Mouse (Mus musculus) ES-Bruce4 (cell line): ENCODE measurements around the gene Lgi2. TPM values are rescaled to one million over a fixed set of nuclear protein-coding genes. Genes with fewer than 3 reads are reported as not detected.

ENCODE experiments used
- H3K27ac ChIP-seq: 2 replicates; pipeline ENCODE4 v1.5.1; 2012; ENCODE audit warnings: low read length, inconsistent platforms; ENCODE audit not compliant: insufficient read depth
- H3K27me3 ChIP-seq: 2 replicates; pipeline ENCODE4 v1.6.1; 2012; ENCODE audit warnings: mild to moderate bottlenecking, low read length, inconsistent platforms; ENCODE audit not compliant: control insufficient read depth, poor library complexity, insufficient read depth, severe bottlenecking
- H3K36me3 ChIP-seq: 2 replicates; pipeline ENCODE4 v1.6.1; 2012; ENCODE audit warnings: inconsistent platforms, mild to moderate bottlenecking, low read length, moderate library complexity; ENCODE audit not compliant: control insufficient read depth, poor library complexity, insufficient read depth, severe bottlenecking
- H3K4me1 ChIP-seq: one replicate; pipeline ENCODE4 v1.8.1; 2011; ENCODE audit warnings: low read length; ENCODE audit not compliant: control insufficient read depth, insufficient read depth
- H3K4me3 ChIP-seq: 2 replicates; pipeline ENCODE4 v1.5.1; 2011; ENCODE audit warnings: low read depth, mild to moderate bottlenecking, low read length
- H3K9ac ChIP-seq: 2 replicates; pipeline ENCODE4 v1.6.1; 2012; ENCODE audit warnings: low read depth, mild to moderate bottlenecking, inconsistent platforms; ENCODE audit not compliant: poor library complexity, severe bottlenecking
- H3K9me3 ChIP-seq: replicated peaks from 2 replicates; pipeline ENCODE4 v1.6.1; 2012; ENCODE audit warnings: mild to moderate bottlenecking, low read length, inconsistent platforms; ENCODE audit not compliant: control insufficient read depth, poor library complexity, insufficient read depth, severe bottlenecking
- CTCF ChIP-seq: IDR thresholded peaks from one replicate; pipeline ENCODE4 v1.8.1; 2011; ENCODE audit warnings: low read depth, low read length
- EP300 ChIP-seq: IDR thresholded peaks from 2 replicates; pipeline ENCODE4 v1.6.1; 2011; ENCODE audit warnings: low read depth, low read length; ENCODE audit not compliant: insufficient read depth
- POLR2A ChIP-seq: IDR thresholded peaks from one replicate; pipeline ENCODE4 v1.8.1; 2011; ENCODE audit warnings: low read length; ENCODE audit not compliant: insufficient read depth
- polyA plus RNA-seq: library from polyadenylated mRNA; stranded (reverse); fragments of >200 nt; gene quantifications from 2 replicates; pipeline ENCODE4 v1.2.4, GENCODE M21; 2011; ENCODE audit warnings: low read depth; ENCODE audit not compliant: missing spikeins, insufficient read depth, insufficient read length

Lgi2 gene
- 2.1 and 2.6 TPM in 2 replicates for polyA plus RNA-seq

GRCm38 (mm10) chr5:52565813-52566531, at the start of gene Lgi2:
Gene Lgi2, minus strand, starts transcription at chr5:52566462.
- Histone ChIP-seq H3K9me3 (peaks cover 6% of the 10 kb centered on the region; the same call in 1 of the 2 replicates), H3K36me3 (no peaks in the 10 kb centered on the region), H3K9ac (peak within 1 kb of the TSS; percentile 88), H3K27me3 (peaks cover 5% of the 10 kb centered on the region; the same call in 1 of the 2 replicates), H3K4me3 (peak within 1 kb of the TSS; percentile 72), H3K27ac (no peak within 1 kb of the TSS), H3K4me1 (no peaks in the 10 kb centered on the region)
- TF ChIP-seq CTCF (no peak), POLR2A (no peak), EP300 (no peak)

GRCm38 (mm10) chr5:52615421-52615820, 49.2 kb upstream of the Lgi2 start:
- Histone ChIP-seq H3K36me3 (no peaks in the 10 kb centered on the region), H3K27ac (no peak overlapping the region), H3K4me1 (no peaks in the 10 kb centered on the region), H3K9me3 (no peaks in the 10 kb centered on the region), H3K9ac (no peak overlapping the region), H3K27me3 (no peaks in the 10 kb centered on the region), H3K4me3 (no peak overlapping the region)
- TF ChIP-seq POLR2A, result no peak
- no peak for TF ChIP-seq EP300
- no peak for TF ChIP-seq CTCF

GRCm38 (mm10) chr5:52614686-52615085, 48.4 kb upstream of the Lgi2 start:
- Histone ChIP-seq H3K9me3 (no peaks in the 10 kb centered on the region), H3K9ac (no peak overlapping the region), H3K36me3 (no peaks in the 10 kb centered on the region), H3K27ac (no peak overlapping the region), H3K4me3 (no peak overlapping the region), H3K27me3 (no peaks in the 10 kb centered on the region), H3K4me1 (no peaks in the 10 kb centered on the region)
- no peak for TF ChIP-seq POLR2A
- TF ChIP-seq EP300, result no peak
- TF ChIP-seq CTCF, result no peak

GRCm38 (mm10) chr5:52612776-52613175, 46.5 kb upstream of the Lgi2 start:
- H3K4me3 ChIP-seq, result no peak overlapping the region

GRCm38 (mm10) chr5:52611315-52611895, 45.1 kb upstream of the Lgi2 start:
- no peaks in the 10 kb centered on the region for H3K36me3 ChIP-seq
- H3K9me3 ChIP-seq, result peaks cover 5% of the 10 kb centered on the region; the same call in 1 of the 2 replicates
- no peaks in the 10 kb centered on the region for H3K4me1 ChIP-seq
- no peak overlapping the region for H3K9ac ChIP-seq
- TF ChIP-seq EP300 (no peak), CTCF (no peak), POLR2A (no peak)
- H3K4me3 ChIP-seq, result no peak overlapping the region
- H3K27me3 ChIP-seq, result no peaks in the 10 kb centered on the region
- H3K27ac ChIP-seq, result no peak overlapping the region

More at GRCm38 (mm10) chr5:52612776-52613175, 46.5 kb upstream of the Lgi2 start:
- no peaks in the 10 kb centered on the region for H3K4me1 ChIP-seq
- no peak overlapping the region for H3K9ac ChIP-seq
- H3K36me3 ChIP-seq, result no peaks in the 10 kb centered on the region
- H3K9me3 ChIP-seq, result peaks cover 2% of the 10 kb centered on the region; the same call in 1 of the 2 replicates
- TF ChIP-seq EP300 (no peak), POLR2A (no peak), CTCF (no peak)
- no peak overlapping the region for H3K27ac ChIP-seq
- no peaks in the 10 kb centered on the region for H3K27me3 ChIP-seq

GRCm38 (mm10) chr5:52610306-52610705, 44.0 kb upstream of the Lgi2 start:
- H3K27ac ChIP-seq, result no peak overlapping the region
- TF ChIP-seq CTCF, result no peak
- TF ChIP-seq EP300, result no peak

More at GRCm38 (mm10) chr5:52610306-52610705, 44.0 kb upstream of the Lgi2 start:
- H3K4me1 ChIP-seq, result no peaks in the 10 kb centered on the region
- no peaks in the 10 kb centered on the region for H3K36me3 ChIP-seq
- no peaks in the 10 kb centered on the region for H3K27me3 ChIP-seq
- no peak overlapping the region for H3K9ac ChIP-seq
- H3K9me3 ChIP-seq, result peaks cover 5% of the 10 kb centered on the region; the same call in 1 of the 2 replicates
- H3K4me3 ChIP-seq, result no peak overlapping the region
